Mouse (Mus musculus): ENCODE results near the gene H2-T3. TPM values are rescaled to one million over a fixed set of nuclear protein-coding genes. Genes with fewer than 3 reads are reported as not detected.

H2-T3 gene
- not detected in 2 replicates for polyA plus RNA-seq (2012; rRNA removed)

GRCm38 (mm10) chr17:36190169-36190507, at the start of gene H2-T3:
Gene H2-T3, minus strand, starts transcription at chr17:36190287.

GRCm38 (mm10) chr17:36168039-36168652, 21.9 kb downstream of the H2-T3 start, which contains the start of gene Gm8909:
Gene Gm8909, minus strand, starts transcription at chr17:36168537.

Other genes starting within 250 kb of the H2-T3 start
- gene Abcf1, start 220.5 kb downstream of the H2-T3 start, polyA plus RNA-seq (2012; rRNA removed) = 39.1 and 41.5 TPM in 2 replicates
- gene Gnl1, start 210.4 kb downstream of the H2-T3 start, polyA plus RNA-seq (2012; rRNA removed) = 9.6 and 12.7 TPM in 2 replicates
- 6.3 and 6.9 TPM in 2 replicates for gene Prr3, start 210.1 kb downstream of the H2-T3 start, polyA plus RNA-seq (2012; rRNA removed)
- gene H2-T24, start 169.7 kb downstream of the H2-T3 start, polyA plus RNA-seq (2012; rRNA removed) = 0.18 and 0.83 TPM in 2 replicates
- gene H2-T23, start 157.4 kb downstream of the H2-T3 start, polyA plus RNA-seq (2012; rRNA removed) = 60.2 and 70.8 TPM in 2 replicates
- gene H2-T22, start 147.5 kb downstream of the H2-T3 start, polyA plus RNA-seq (2012; rRNA removed) = 13.8 and 15.3 TPM in 2 replicates
- gene Gm6034, start 147.3 kb downstream of the H2-T3 start, polyA plus RNA-seq (2012; rRNA removed) = 0.05 and 0.11 TPM in 2 replicates
- 0.05 TPM in 1 of 2 replicates, not detected in the other for gene Gm11127, start 131.9 kb downstream of the H2-T3 start, polyA plus RNA-seq (2012; rRNA removed)
- gene Gm19684, start 68.6 kb downstream of the H2-T3 start, polyA plus RNA-seq (2012; rRNA removed) = 0.12 TPM in 1 of 2 replicates, not detected in the other
- gene Gm7030, start 60.9 kb downstream of the H2-T3 start, polyA plus RNA-seq (2012; rRNA removed) = not detected in 2 replicates
- 0.17 and 0.55 TPM in 2 replicates for gene Gm8909, start 21.8 kb downstream of the H2-T3 start, polyA plus RNA-seq (2012; rRNA removed)
- 77.7 and 108 TPM in 2 replicates for gene Rpp21, start 67.8 kb upstream of the H2-T3 start, polyA plus RNA-seq (2012; rRNA removed)
- gene Trim39, start 82.0 kb upstream of the H2-T3 start, polyA plus RNA-seq (2012; rRNA removed) = 4.6 and 4.7 TPM in 2 replicates
- not detected in 2 replicates for gene H2-M10.2, start 96.2 kb upstream of the H2-T3 start, polyA plus RNA-seq (2012; rRNA removed)
- not detected in 2 replicates for gene H2-M10.1, start 135.9 kb upstream of the H2-T3 start, polyA plus RNA-seq (2012; rRNA removed)
- not detected in 2 replicates for gene H2-M10.3, start 178.1 kb upstream of the H2-T3 start, polyA plus RNA-seq (2012; rRNA removed)

All from stomach, adult 2 months (tissue).